Mouse (Mus musculus): Measurements from ENCODE around the gene Mgat4e.
"Not testable (repeated sequence)": the region's sequence is repeated elsewhere in the genome, so short reads cannot be mapped to it uniquely, and the experiment has no call there.

The Mgat4e gene

GRCm38 (mm10) chr1:134555871-134556670 is 6.6 kb upstream of the Mgat4e start:
- DNase-seq: peak; percentile 9 to 48

- no peak for DNase-seq
Observed at GRCm38 (mm10) chr1:134555240-134555870, 5.9 kb upstream of the Mgat4e start.

DNA sequence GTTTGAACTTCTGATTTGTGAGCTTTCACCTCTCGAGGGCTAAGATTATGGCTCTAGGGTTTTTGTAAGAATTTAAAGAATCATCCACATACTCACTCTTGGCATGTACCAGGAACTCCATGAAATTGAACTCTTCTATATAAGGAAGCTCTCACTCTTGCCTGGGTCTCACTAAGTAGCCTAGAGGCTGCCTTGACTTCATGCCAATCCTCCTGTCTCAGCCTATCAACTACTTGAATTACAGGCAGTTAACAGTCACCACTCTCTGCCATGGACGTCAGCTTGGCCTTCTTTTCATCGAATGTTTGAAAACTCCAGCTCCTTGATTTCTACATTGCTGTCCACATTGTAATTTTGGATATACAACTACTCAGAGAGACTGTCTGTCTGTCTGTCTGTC is 2.9 kb upstream of the Mgat4e start:
- no peak for DNase-seq

DNA sequence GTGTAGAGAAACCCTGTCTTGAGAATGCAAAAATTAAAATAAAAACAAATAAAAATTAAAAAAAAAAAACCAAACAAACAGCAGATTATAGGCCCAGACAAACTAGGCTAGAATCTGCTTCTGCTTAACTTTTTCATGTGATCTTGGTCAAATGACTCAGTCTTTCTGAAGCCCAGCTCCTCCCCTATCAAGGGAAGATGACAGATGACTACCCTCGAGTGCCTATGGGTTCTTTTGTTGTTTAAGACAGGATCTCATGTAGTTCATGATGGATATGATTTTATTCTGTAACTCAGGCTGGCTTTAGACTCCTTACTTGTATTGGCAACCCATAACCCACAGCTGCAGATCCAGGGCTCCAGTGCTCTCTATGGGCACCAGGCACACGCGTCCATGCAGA is 2.4 kb upstream of the Mgat4e start:
- no peak for DNase-seq

DNA sequence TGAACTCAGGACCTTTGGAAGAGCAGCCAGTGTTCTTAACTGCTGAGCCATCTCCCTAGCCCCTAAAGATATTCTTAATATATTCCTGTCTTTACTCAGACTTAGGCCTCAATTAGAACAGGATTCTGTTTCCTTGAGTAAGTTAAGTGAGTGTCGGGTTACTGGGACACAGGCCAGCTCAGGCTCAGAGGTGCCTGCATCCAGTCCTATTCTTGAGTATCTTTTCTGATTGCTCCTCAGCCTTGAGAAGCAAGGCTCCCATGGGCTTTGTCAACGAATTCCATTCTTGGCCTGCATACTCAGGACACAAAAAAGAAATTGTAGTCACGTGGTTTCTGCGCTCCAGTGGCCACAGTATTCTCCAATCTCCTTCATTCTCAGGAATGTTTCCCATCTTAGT is 1.3 kb downstream of the Mgat4e start:
- no peak for DNase-seq

DNA sequence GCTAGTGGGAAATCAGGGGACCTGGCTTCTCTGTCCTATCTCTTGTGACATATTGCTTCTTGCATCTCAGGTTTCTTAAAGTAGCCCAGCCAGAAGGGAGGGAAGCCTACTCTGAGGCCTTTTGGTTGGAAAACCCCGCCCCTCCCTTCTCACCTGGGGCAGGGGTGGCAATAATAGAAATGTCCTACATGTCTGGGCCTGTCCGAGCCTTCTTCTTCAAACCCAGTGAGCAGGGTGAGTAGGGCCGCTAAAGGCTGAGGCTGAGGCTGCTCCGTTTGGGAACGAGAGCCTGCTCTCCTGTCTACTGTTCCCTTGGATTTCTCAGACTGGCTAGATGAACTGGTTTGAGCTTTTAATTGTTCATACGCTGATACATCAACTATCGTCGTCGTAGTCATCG is 8.9 kb downstream of the Mgat4e start:
- no peak for DNase-seq

DNA sequence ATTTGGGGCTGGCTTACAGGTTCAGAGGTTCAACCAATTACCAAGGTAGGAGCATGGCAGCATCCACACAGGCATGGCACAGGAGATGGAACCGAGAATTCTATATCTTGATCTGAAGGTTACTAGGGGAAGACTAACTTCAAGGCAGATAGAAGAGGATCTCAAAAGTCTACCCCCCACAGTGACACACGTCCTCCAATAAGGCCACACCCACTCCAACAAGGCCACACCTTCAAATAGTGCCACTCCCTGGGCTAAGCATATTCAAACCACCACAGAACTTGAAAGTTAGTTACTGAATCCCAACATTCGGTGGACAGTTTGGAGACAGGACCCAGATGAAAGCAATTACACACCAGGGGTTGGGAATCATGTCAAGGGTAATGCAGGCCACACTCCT is 14.0 kb downstream of the Mgat4e start:
- no peak for DNase-seq

DNA sequence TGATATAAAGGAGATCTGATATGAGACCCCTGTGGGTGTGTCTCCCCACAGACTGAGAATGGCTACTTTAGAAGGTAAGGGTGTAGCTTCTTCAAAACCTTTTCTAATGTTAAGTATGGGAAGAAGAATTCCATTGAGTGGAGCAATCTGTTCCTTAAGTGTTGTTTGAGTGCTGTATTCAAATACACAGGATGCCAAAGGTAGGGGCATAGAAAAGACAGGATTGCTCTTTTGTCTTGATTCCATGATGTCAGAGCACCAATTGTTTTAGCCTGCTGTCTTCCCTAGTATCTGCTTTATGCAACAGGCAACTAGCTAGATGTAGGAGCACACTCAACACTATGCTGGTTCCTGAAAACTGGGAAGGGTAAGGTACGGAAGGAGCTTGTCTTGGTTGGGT is 14.4 kb downstream of the Mgat4e start:
- DNase-seq: no peak

DNA sequence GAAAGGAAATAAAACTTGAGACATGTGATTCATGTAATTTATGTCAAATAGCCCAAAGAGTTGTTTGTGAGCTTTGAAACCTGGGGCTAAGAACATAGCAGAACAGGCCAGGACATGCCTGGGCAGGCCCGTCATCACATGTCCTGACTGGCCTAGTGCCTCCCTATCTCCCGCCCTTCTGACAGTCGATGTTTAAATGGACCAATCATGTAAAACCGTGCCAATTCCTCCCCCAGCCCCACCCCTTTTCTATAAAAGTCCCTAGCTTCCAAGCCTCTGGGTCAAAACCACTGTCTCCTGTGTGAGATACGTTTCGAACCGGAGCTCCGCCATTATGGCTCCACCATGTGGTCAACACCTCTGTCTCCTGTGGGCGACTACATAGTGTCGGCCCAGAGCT is 15.8 kb downstream of the Mgat4e start:
- not testable (repeated sequence) for DNase-seq

- DNase-seq: no peak
Observed at GRCm38 (mm10) chr1:134530618-134531017, 18.9 kb downstream of the Mgat4e start.

GRCm38 (mm10) chr1:134526752-134527151 is 22.7 kb downstream of the Mgat4e start:
- DNase-seq: no peak

DNA sequence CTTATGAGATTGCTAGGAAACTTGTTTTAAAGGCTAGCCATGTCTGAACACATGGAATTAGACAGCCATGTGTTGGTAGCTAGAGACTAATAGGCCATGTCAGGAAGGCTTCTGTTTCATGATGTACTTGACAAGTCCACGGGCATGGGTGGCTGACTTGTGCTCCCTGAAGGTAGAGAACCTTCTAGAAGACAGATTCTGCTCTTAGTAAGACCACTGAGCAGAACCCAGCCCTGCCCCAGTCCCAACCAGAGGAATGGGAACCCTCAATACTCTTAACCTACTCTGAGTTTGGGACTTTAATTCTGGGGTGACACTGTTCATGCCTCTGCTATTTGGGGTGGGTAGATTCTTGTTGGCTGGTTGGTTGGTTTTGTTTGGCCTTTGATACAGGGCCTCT is 24.5 kb downstream of the Mgat4e start:
- no peak for DNase-seq

DNA sequence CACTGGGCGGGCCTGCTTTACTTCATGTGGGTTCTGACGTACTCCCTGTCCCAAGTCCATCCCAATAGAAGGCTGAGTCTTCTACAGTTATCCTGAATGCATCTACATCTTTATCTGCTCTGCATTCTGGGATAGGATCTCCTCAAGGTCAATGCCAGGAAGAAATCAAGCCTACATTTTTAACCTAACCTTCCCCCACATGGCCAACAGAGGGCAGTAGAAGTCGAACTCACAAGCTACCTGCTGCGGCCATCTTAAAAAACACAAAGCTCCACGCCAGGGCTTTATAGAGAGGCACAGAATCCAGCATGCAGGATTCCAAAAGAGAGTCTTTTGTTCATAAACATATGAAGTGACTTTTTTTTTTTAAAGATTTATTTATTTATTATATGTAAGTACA is 25.1 kb downstream of the Mgat4e start:
- DNase-seq: peak; percentile 53 to 57

GRCm38 (mm10) chr1:134522325-134522724 is 27.2 kb downstream of the Mgat4e start:
- DNase-seq: no peak

DNA sequence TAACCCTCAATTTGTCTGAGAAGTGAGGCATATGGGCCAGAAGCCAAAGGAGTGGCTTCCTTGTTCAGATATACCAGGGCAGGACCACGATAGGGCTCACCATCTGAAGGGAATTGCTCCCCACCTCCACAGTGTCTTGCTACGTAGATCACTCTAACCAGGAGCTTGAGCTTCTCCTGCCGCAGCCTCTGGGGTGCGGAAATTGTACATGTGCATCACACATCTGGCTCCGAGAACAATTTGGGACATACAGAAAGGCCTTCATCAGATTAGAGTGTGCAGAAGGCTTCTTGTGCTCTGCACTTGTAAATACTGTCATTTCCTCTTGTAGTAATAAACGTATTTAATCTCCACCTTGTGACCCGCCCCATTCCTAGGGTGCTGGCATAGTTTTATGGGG is 28.3 kb downstream of the Mgat4e start:
- DNase-seq: no peak

GRCm38 (mm10) chr1:134520001-134520721 is 29.3 kb downstream of the Mgat4e start:
- no peak for DNase-seq

GRCm38 (mm10) chr1:134519201-134519600 is 30.3 kb downstream of the Mgat4e start:
- DNase-seq: not testable (repeated sequence)

GRCm38 (mm10) chr1:134518677-134519076 is 30.8 kb downstream of the Mgat4e start:
- DNase-seq: peak; percentile 64 to 68

DNA sequence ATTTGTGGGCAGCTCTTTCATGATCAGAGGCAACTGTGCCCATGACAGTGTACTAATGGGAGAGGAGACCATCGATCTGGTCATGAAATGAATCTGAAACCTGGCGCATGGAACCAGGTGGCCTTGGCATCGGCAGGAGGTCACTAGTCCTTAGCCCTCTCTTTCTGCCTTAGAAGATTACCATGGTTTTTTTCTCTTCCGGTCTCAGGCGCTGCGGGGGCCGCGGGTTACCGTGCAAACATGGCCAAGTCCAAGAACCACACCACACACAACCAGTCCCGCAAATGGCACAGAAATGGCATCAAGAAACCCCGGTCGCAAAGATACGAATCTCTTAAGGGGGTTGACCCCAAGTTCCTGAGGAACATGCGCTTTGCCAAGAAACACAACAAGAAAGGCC is 31.6 kb downstream of the Mgat4e start:
- not testable (repeated sequence) for DNase-seq

DNA sequence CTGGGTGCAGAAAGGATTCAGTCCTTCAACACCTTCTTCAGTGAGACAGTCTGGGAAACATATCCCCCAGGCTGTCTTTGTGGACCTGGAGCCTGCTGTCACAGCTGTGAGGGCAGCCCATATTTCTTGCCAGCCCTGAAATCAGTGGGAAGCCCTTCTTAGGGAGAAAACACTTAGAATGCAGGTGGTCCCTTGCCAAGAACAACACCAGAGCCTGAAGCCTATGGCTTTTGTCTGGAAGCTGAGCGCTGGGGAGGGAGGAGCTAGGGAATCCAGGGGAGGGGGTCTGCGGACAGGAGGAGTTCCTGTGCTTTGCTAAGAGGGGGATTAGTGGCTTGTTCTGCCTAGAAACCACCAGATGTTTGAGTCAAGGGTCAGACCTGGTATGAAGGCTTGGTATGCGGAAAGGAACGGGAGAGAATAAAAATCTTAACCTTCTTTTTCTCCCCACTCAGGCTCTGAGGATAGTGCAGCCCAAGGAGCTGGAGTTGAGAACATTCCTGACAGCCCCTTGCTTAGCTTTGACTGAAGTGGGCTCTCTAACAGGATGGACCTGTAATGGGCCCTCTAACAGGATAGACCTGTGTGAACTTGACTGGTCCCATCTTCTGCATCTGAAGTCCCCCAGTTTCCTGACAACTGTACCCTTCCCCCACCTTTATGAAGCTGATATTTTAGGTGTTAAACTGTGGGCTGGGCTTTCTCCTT is 32.8 kb downstream of the Mgat4e start:
- DNase-seq: no peak

DNA sequence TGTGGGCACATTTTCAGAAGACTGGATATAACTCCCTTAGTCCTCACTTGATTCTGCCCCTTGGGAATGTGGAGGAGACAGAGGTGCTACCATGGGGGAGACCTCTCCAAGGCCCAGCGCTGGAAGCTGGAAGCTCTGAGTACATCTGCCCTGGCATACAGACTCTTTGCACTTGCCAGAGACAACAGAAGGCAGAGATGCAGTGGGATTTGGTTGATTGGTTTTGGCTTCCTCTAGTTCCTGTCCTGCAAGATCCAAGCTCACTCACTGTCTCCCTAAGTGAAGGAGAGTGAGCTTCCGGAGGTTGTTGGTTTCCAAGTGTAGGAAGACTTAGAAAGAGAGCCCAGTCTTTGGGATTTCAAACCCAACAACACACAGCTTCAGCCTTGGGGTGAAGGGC is 33.6 kb downstream of the Mgat4e start:
- DNase-seq: no peak

GRCm38 (mm10) chr1:134513876-134514590 is 35.4 kb downstream of the Mgat4e start:
- peak in 1 of 2 experiments; percentile 16 for DNase-seq
